Mouse (Mus musculus): ENCODE results near the gene Coq3.

Gene Coq3

DNA sequence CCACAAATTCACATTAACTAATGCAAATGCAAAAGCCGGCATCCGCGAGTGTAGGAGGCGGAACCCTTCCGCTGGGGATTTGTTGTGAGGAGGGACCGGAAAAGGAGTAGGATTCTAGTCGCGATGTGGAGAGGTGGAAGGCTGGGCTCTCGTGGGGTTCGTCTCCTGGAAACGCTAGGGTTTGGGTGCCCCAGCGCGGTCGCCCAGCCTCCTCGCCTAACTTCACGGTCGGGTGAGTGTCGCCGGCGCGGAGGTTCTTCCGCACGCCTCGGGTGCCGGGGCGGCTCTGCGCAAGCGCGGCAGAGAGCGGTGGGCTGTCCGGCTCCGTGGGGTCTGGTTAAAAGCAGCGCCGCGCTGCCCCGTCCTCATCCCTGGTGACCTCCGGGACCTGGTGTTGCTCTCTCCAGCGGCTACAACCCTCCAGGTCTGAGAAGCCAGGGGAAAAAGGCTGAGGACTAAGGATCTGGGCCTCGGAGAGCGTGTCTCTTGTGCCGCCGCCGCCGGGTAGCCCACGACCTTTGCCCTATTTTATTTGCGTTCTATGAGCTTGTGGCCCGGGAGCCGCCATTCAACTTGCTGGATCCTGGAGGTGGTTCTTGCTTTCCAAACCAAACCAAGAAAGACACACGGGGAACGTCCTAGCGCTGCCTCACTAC lies at the start of gene Coq3:
Gene Coq3, plus strand, starts transcription at position 109 of the 656 bp plus-strand sequence.
- DNase-seq (ENCODE audit: low spot score in 2 of 2) = peak; percentile 74 to 75

DNA sequence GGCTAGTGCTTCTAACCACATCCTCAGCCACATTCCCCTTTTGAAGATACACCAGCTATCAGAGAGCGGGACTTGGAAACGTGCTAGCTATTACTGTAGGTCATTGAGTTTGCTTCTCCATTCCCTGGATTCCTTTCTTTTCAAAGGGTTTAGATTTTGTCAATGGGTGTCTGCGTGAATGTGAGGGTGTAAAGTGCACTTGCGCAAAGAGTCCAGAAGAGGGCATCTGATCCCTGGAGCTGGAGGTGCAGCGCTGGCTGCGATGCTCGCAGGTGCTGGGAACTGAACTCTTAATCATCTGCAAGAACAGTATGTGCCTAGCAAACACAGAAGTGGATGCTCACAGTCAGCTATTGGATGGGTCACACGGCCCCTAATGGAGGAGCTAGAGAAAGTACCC lies 46.6 kb upstream of the Coq3 start:
- no peak for DNase-seq (ENCODE audit: low spot score in 2 of 2)

DNA sequence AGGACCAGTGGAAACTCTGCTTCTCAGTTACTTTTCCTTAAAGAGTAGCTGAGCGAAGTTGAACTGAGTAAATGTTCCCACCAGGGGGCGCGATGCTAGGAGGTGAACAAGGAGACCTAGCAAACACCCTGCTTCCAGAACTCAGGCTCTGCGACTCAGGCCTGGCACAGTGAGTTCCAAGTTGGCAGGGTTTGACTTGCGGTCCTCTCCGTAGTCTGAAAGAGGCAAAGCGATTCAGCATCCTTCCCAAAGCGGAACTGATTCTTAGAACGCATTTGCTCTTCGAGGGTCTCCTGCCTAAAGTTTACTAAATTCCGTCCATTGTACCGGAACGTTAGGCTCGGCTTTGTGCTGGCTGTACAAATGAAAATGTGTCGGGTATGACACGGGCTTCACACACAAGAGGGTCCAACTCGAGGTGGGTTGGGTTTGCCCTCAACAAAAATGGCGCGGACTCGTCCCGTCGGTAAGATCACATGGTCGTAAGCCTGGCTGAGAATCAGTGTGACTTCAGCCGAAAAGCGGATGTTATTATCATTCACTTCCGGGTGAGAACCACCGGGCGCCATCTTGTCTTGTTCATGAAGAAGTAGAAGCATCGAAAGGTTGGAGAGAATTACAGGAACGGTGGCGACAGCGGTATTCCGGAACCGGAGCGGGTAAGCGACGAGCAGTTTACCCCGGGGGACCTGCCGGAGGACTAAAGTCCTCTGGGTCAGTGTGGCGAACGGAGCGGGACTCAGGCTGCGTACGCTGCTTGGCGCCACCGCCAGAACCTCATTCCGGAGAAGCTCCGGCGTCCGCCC lies 31.8 kb upstream of the Coq3 start, which contains the start of gene Pnisr:
Gene Pnisr, plus strand, starts transcription at position 103 of the 806 bp plus-strand sequence.
- DNase-seq (ENCODE audit: low spot score in 2 of 2) = peak; percentile 87 to 94

GRCm38 (mm10) chr4:21848287-21848630 lies 31.2 kb upstream of the Coq3 start:
- DNase-seq (ENCODE audit: low spot score in 2 of 2) = peak; percentile 83 to 91

- no peak for DNase-seq (ENCODE audit: low spot score in 2 of 2)
Observed at GRCm38 (mm10) chr4:21857481-21857880, 22.0 kb upstream of the Coq3 start.

- DNase-seq (ENCODE audit: low spot score in 2 of 2) = no peak
Observed at GRCm38 (mm10) chr4:21865226-21865625, 14.2 kb upstream of the Coq3 start.

DNA sequence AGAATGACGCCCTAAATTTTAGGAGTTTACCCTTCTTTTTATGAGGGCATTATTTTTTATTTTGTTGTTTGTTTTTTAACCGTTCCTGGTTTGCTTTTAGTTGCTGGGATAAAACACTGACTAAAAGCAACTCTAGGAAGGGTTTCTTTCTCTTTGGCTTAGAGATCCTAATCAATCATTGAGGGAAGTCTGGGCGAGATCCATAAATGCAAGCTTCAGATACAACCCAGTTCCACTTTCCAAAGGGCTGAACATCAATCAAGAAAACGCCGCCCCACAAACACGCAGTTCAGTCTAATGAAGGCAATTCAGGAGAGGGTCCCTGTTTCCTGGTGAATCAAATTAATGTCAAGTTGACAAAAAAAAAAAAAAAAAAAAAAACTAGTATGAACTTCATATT lies 697 bp upstream of the Coq3 start:
- no peak for DNase-seq (ENCODE audit: low spot score in 2 of 2)

DNA sequence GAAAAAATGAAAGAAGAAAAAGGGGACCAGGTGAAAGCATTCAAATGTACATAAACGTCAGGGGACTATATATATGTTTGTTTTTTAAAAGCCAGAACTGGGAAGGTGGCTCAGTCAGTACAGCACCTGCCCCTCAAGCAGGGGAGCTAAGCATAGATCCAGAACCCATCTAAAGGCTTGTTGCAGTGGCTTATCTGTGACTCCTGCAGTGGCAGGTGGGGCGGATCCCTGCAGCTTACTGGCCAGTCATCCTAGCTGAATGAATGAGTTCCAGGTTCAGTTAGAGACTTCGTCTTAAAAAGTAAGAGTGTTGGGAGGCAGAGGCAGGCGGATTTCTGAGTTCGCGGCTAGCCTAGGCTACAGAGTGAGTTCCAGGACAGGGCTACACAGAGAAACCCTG lies 3.3 kb downstream of the Coq3 start:
- no peak for DNase-seq (ENCODE audit: low spot score in 2 of 2)

DNA sequence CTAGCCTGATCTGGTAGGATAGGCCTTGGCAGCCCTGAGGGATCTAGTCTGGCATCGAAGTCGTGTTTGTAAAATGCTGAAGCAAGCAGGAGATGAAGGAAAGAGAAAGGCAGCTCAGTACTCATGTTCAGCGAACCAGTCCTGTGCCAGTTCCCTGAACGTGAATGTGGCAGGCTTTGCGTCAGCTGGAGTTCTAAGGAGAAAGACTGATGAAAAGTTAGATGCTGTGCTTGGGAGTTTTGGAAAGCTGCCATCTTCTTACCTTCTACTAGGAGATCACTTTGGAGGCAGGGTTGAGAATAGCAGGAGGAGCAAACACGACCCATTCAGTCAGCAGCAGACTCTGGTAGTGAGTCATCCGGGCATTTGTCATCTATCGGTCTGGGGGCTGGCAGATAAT lies 6.4 kb downstream of the Coq3 start:
- DNase-seq (ENCODE audit: low spot score in 2 of 2) = no peak

GRCm38 (mm10) chr4:21930971-21931771 lies 51.7 kb downstream of the Coq3 start, which contains the start of gene Faxc:
Faxc (plus strand) TSS chr4:21931329.
- peak in 1 of 2 experiments; percentile 48 for DNase-seq (ENCODE audit: low spot score in 2 of 2)

GRCm38 (mm10) chr4:21931772-21932630 lies 52.5 kb downstream of the Coq3 start:
- no peak for DNase-seq (ENCODE audit: low spot score in 2 of 2)

- no peak for DNase-seq (ENCODE audit: low spot score in 2 of 2)
Observed at GRCm38 (mm10) chr4:21935378-21935777, 55.9 kb downstream of the Coq3 start.

- no peak for DNase-seq (ENCODE audit: low spot score in 2 of 2)
Observed at GRCm38 (mm10) chr4:21936424-21936823, 57.0 kb downstream of the Coq3 start.

- DNase-seq (ENCODE audit: low spot score in 2 of 2) = no peak
Observed at GRCm38 (mm10) chr4:21937890-21938289, 58.4 kb downstream of the Coq3 start.

GRCm38 (mm10) chr4:21944672-21945071 lies 65.2 kb downstream of the Coq3 start:
- no peak for DNase-seq (ENCODE audit: low spot score in 2 of 2)

GRCm38 (mm10) chr4:21951444-21951843 lies 72.0 kb downstream of the Coq3 start:
- DNase-seq (ENCODE audit: low spot score in 2 of 2) = no peak

GRCm38 (mm10) chr4:21952255-21952654 lies 72.8 kb downstream of the Coq3 start:
- DNase-seq (ENCODE audit: low spot score in 2 of 2) = no peak

GRCm38 (mm10) chr4:21957570-21958321 lies 78.3 kb downstream of the Coq3 start:
- DNase-seq (ENCODE audit: low spot score in 2 of 2) = peak; percentile 39 to 75

Data from urinary bladder, postnatal 4 days (tissue).